Mouse (Mus musculus) brain, embryonic 14.5 days (tissue): ENCODE measurements around the gene Dnaaf1.

ENCODE experiments used
- CTCF ChIP-seq: fragments of 200-500 bp; IDR thresholded peaks from 2 replicates; pipeline ENCODE4 v1.5.1; 2012; ENCODE audit warnings: inconsistent platforms, mild to moderate bottlenecking, moderate library complexity, borderline replicate concordance; ENCODE audit not compliant: insufficient read depth, insufficient read length; ENCODE audit errors: extremely low read depth
- POLR2A ChIP-seq: fragments of 200-500 bp; IDR thresholded peaks from 2 replicates; pipeline ENCODE4 v1.6.1; 2012; ENCODE audit warnings: mild to moderate bottlenecking, inconsistent platforms, borderline replicate concordance; ENCODE audit not compliant: poor library complexity, insufficient read depth, insufficient read length, severe bottlenecking; ENCODE audit errors: extremely low read depth

- no peak for TF ChIP-seq POLR2A
- TF ChIP-seq CTCF: peak; percentile 13; the same call in 1 of the 2 replicates
Measured at GRCm38 (mm10) chr8:119646197-119646596, 71.2 kb downstream of the Dnaaf1 start.
